Mouse (Mus musculus): ENCODE results near the gene Nrsn2.

Nrsn2 gene

DNA sequence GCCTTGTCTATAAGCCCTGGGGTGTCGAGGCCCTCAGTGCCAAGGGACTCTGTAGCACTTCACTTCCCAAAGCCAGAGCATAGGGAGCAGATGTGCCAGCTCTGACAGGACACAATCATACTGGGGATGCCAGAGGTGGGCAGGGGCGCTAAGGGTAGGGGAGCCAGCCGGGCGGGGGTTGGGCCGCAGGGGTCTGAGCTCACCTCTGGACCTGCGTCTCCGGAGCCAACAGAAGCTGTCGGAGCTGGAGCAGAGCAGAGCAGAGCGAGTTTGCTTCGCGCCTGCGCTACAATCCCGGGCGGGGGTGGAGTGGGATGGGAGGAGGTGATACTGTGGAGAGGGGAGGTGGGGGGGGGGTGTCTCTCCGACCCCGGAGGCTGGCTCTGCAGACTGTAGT lies at the start of gene Nrsn2:
Nrsn2 (minus strand) TSS at position 294 of the 397 bp plus-strand sequence.
- no peak for DNase-seq

DNA sequence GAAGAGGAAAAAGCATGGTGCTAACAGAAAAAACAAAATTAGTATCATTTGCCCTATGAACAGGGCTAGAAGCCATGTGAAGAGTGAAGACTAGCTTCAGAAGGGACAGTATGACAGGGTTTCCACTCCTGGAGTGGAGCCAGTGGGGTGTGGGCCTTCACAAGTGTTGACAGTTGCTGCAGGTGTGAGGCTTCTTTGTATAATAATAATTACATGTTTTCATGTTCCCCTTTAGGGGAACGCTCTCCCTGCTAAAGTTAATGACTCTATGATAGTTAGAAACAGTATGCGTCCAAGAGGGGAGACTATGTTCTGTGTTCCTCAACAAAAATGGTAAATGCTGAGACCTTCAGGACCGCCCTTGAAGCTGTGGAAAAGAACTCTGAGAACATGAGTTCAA lies 39.3 kb upstream of the Nrsn2 start:
- DNase-seq = no peak

DNA sequence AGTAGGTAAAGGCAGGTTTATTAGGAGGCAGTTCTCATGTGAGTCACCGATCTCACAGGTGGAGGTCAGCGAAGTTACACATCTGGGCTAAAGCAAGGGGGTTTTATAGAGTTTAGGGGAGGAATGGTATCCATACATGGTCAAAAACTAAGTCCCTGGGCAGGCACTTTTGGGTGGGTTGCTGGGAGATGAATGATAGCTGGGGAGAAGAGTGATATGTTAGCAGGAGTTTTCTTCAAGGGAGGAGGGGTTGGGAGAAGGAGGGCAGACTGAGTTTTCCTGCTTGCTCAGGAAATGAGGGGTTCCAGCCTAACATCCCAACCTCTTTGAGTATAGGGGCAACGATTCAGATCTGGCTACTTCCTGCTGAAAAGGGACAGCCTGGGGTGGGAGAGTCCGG lies 38.8 kb upstream of the Nrsn2 start, which contains the start of gene 6820408C15Rik:
6820408C15Rik (plus strand) TSS at position 301 of the 400 bp plus-strand sequence.
- DNase-seq = no peak

- peak; percentile 91 to 96 for DNase-seq
These were observed 38.2 kb upstream of the Nrsn2 start, which contains the start of gene Zcchc3 for GRCm38 (mm10) chr2:152414591-152415165. Gene Zcchc3 (minus strand): TSS chr2:152415027.

DNA sequence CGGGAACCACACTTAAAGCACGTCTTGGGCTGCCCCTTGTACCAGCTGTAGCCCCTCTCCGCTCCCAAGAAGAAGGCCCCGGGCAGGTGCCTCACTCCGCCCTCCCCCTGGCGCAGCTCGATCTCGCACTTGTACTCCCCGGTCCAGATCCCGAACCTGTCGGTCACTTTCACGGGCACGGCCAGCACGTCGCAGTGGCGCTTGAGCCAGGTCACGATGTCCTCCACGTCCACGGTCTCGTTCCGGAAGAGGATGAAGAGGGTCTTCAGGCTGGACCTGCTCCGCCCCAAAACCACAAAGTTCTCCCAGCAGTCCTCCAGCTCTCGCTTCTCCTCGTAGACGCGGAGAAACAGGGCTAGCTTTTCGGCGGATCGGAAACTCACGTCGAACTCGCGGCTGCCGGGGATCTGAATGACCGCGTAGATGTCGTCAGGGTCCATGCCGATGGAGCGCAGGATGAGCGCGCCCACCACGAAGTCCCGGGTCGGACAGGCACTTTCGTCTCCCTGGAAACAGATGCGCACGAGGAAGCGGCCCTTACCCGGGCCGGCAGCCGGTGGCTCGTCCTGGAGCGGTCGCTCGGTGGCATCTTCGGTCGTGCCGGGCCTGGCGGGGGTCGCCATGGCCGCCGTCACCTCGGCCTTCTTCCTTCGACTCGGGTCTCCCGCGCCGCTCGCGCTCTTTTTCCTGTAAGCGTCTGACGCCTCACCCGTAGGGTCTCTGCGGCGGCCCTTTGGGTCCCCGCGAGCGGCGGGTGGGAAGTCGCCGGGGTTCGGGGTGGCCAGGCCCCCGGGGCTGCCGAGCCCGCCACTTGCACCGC lies 37.5 kb upstream of the Nrsn2 start:
- peak in 1 of 2 experiments; percentile 64 for DNase-seq

DNA sequence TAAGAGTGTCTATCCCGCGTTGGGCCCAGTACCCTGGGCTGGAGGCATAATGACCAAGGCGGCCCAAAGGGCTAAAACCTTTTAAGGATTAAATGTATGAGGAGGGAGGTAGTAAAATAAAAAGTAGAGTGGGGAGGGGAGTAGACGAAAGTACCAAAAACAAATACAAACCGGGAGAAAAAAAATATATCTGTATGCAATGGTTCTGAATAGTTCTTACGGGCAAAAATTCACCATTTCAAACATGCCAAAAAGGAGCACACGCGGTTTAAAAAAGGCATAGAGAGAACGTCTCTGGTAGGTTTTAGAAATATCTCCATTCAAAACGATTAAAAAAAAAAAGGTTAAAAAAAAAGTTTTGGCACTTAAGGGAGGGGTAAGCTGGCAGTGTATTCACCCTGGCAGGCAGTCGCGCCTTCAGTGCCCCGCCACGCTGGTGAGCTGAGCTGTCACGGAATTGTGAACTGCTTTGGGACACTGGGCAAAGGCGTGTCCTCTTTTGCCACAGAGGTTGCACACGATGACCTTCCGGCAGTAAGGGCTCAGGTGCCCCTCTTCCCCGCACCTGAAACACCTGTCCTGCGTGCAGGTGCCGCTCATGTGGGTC lies 36.8 kb upstream of the Nrsn2 start:
- peak; percentile 33 to 40 for DNase-seq

DNA sequence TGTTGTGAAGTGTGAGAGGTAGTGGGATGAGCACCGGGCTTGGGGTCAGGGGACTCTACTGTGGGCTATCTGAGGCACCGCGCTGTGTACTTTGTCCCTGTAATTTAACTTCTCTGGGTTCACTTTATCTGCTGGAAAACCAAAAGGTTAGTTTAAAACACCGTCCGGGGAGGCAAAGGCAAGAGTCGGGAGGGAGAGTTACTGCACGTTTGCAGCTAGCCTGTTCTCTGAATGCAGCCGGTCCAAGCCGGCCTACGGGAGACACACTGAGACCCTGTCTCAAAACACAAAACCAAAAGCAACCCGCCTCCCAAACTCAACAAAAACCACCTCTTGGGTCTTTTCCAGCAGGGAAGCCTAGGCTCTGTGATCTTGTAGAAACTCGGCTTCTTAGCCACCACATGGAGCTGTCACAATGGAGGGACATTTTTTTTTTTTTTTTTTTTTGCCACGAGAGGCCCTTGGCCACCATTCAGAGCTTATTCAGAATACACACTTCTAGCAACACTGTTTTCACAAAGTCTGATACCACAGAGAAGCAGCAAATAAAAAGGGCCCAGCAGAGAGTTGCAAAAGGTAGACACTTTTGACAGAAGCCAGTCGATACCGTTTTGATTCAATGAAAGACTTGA lies 36.2 kb upstream of the Nrsn2 start:
- DNase-seq = no peak

DNA sequence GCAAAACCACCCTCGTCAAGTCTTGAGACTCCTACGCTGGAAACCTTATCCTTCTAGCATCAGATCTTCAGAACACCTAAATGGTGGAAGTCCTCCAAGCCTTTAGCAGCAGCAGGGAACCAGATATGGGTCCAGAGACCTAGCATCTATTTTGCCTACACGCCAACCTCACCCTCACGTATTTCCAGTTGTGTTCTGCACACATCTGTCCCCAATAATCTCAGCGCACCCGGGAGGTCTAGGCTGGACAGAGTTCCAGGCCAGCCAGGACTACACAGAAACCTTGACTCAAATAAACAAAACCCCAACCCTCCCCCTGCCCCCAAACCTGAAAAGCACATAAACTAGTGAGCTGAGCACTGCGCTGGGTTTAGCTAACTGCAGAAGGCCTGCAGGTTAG lies 35.0 kb upstream of the Nrsn2 start:
- no peak for DNase-seq

DNA sequence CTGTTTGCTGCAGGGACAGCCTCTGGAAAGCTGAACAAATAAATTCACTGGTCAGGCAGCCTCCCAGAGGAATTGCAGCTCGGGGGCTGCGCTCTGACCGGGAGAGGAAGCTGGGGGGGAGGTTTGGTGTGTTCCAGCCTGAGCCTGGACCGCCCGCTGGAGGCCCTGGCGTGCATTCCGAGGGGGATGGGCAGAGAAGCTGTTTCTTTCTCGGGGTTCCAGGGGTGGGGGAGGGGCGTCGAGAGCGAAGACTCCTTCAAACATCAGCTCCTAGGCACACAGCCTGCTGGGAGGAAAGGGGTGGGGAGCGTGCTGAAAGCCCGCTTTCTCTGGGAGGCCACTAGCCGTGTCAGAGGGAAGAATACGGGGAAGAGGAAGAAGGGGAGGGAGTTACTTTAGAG lies 34.5 kb upstream of the Nrsn2 start:
- DNase-seq = peak; percentile 90 to 94

DNA sequence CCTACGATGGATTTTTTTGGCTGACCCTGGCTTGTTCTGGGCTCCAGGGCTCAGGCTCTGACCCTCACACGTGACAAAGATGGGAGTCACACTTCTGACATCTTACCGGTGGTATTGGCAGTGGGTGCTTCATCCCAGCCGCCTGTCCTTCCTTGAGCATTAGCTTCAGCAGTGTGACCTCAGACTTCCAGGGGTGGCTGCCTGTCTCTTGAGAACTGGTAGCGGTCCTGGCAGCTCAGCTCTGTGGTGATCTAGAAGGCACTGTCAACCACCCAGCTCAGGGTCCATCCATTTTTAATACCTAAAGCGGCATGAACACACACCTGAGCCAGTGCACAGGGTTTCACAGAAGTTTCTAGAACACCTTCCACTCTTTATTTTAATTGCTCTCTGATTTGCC lies 33.3 kb upstream of the Nrsn2 start:
- DNase-seq = no peak

DNA sequence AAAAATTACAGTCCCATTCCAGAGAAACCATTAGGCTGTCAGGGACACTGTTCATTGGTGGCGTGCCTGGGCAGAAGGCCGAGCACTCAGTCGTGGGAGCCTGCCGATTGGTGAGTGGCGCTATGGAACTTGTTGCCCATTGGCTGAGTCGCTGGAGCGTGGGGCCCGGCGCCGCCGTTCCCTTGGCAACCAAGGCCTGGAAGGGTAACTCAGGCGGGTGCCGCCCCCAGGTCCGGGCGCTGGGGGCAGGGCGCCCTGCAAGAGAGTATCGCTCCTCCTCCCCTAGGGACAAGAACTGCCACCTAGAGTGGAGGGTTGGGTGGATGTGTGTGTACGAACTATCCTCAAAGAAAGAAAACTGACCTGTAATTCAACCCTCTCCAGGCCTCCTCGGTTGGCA lies 29.7 kb upstream of the Nrsn2 start:
- DNase-seq = peak; percentile 95 to 99

DNA sequence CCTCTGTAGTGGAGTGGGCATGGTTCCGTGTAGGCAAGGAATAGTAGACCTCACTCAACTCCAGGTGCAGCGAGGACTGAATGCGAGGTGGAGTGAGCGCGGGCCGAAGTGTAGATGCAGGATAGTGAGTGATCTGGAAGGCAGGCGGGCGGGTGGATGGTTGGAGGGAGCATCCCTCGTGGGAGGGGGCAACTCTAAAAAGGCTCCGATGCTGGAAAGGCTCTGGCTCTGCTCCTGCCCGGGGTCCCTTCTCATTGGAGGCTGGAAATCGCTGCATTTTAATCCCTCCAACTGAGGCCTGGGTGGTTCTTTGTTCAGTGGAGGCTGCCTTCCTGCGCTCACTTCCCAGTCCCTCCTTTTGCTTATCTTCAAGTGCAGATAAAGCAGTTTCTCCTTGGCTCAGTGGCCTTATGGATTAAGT lies 22.7 kb upstream of the Nrsn2 start:
- DNase-seq = no peak

- peak; percentile 96 to 98 for DNase-seq
These were observed 22.3 kb upstream of the Nrsn2 start for GRCm38 (mm10) chr2:152398691-152399090.

GRCm38 (mm10) chr2:152397680-152398435 lies 21.4 kb upstream of the Nrsn2 start, which contains the start of gene Sox12:
Gene Sox12 (minus strand): TSS chr2:152398063.
- DNase-seq = peak; percentile 97 to 98

- peak; percentile 86 to 95 for DNase-seq
These were observed 20.7 kb upstream of the Nrsn2 start for GRCm38 (mm10) chr2:152397004-152397589.

DNA sequence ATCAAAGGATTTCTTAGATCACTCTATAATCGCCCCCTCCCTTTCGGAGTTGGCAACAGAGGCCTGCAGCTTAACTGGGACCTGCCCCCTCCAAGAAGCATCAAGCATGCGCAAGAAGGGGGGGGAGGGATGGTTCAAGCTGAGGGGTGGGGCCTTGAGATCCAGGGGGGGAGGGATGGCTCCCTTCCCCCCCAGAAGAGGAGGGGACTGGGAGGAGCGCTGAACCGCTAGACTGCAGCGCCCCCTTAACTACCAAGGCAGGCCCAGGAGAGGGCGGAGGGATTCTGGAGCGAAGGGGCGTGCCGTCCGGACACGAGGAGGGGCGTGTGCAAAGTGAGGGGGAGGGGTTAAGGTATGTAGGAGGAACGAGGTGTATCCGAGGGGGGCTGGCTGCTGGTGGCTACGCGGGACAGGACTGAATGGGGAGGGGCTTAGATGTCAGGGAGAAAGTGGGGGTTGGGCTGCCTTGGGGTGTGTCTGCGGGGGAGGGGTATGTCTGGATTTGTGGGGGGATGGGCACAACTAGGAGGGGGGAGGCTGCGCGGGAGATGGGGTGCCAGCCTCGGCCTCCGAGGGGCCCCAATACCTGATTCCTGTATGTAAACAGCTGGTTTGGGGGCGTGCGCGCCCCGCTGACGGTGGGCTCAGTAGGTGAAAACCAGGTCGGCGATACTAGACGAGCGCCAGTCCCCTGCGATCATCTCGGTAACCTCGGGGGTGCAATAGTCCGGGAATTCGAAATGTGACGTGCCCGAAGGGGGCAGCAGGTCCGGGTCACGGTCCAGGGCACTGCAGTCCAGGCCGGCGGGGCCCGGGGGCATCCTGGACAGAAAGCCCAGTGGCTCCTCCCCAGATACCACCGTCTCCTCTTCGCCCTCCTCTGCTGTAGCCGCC lies 19.9 kb upstream of the Nrsn2 start:
- DNase-seq = peak; percentile 92 to 96

DNA sequence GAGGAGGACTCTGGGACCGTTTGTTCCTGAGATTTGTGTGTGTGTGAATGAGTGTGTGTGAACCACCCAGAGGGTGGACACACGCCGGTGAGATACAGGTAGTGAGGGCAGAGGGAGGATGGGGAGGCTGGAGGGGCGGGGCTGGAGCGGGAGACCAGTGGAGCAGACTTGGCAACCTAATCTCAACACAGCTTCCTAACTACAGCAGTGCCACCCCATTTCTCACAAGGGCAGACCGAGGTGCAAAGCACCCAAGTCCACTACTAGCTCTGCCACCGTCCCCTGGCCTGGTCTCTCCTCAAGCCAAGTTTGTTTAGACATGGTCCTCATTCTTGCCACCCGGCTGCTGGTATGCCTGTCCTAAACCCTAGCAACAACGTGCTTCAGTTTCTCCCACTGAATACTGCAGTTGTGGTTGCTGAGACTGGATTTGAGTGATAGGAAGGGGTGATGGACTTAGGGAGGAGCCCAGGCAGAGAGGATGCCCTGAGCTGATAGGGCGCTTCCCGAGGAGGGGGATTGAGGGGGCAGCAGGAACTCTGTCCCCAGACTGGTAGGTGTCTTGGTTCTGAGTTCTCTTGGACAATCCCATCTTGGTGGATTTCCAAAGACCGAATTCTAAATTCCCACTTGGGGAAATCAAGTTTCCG lies 19.0 kb upstream of the Nrsn2 start:
- DNase-seq = peak; percentile 16 to 35

DNA sequence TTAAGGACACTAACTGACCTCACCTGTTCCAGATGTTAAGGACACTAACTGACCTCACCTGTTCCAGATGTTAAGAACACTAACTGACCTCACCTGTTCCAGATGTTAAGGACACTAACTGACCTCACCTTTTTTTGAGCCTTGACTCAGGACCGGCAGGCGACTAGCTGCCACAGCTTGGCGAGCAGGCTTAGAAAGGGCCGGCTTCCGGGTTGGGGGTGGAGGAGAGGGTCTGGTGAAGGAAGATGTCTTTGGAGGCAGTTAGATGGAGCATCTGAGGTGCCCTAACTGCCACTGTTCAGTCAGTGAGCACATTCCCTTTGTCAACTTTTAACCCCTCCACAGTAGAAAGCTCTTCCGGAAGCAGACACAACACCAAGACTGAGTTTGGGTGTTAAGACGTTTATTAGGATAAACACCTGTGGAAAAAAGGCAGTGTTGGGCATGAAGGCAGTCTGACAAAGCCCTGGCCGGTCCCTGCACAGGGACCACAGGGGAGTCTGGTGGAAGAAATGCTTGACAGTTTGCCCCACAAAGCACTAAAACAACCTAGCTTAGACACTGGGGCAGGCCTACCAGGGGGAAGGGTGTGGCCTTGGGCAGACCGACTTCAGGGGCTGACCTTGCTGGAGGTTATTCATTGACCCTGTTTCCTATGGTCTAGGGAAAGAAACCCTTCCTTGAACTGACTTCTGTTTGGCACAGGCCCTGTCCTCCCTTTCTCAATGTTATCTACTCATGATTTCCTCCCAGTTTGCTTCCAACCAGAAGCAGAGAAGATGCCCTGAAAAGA lies 17.0 kb upstream of the Nrsn2 start:
- no peak for DNase-seq

GRCm38 (mm10) chr2:152392786-152393185 lies 16.3 kb upstream of the Nrsn2 start:
- DNase-seq = peak in 1 of 2 experiments; percentile 65

DNA sequence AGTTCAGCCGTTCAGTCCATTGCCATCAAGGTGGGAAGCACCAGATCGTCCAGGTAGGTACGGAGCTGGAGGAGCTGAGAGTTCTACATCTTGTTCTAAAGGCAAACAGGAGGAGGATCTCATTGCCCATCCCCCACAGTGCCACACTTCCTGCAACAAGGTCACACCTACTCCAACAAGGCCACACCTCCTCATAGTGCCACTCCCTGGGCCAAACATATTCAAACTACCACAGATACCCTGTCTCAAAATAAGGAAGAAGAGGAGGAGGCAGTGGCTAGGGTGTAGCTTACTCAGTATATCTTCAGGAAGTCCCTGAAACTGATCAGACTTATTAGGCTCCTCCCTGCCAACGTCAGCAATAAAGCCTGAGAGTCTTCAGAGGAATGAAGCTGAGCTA lies 7.8 kb upstream of the Nrsn2 start:
- no peak for DNase-seq
